Mouse (Mus musculus): Measurements from ENCODE around the gene E130218I03Rik.

E130218I03Rik gene

GRCm38 (mm10) chr4:134243516-134244250, at the start of gene E130218I03Rik:
Gene E130218I03Rik, plus strand, starts transcription at chr4:134243662.
- DNase-seq (ENCODE audit: low read depth, low spot score) = no peak

- DNase-seq (ENCODE audit: low read depth, low spot score) = no peak
These were observed 44.1 kb upstream of the E130218I03Rik start for GRCm38 (mm10) chr4:134199371-134199770.

- no peak for DNase-seq (ENCODE audit: low read depth, low spot score)
These were observed 40.6 kb upstream of the E130218I03Rik start, which contains the start of gene Gm7534 for GRCm38 (mm10) chr4:134202904-134203303. Gene Gm7534, minus strand, starts transcription at chr4:134203004.

GRCm38 (mm10) chr4:134203340-134203896, 40.0 kb upstream of the E130218I03Rik start:
- DNase-seq (ENCODE audit: low read depth, low spot score) = no peak

GRCm38 (mm10) chr4:134206488-134207053, 36.9 kb upstream of the E130218I03Rik start:
- no peak for DNase-seq (ENCODE audit: low read depth, low spot score)

GRCm38 (mm10) chr4:134222793-134223600, 20.5 kb upstream of the E130218I03Rik start:
- no peak for DNase-seq (ENCODE audit: low read depth, low spot score)

GRCm38 (mm10) chr4:134227194-134227593, 16.3 kb upstream of the E130218I03Rik start, which contains the start of gene Catsper4:
Gene Catsper4, minus strand, starts transcription at chr4:134227383.
- DNase-seq (ENCODE audit: low read depth, low spot score) = no peak

GRCm38 (mm10) chr4:134230431-134230830, 13.0 kb upstream of the E130218I03Rik start:
- no peak for DNase-seq (ENCODE audit: low read depth, low spot score)

- no peak for DNase-seq (ENCODE audit: low read depth, low spot score)
These were observed 8.6 kb upstream of the E130218I03Rik start for GRCm38 (mm10) chr4:134234876-134235275.

- DNase-seq (ENCODE audit: low read depth, low spot score) = no peak
These were observed 5.7 kb upstream of the E130218I03Rik start for GRCm38 (mm10) chr4:134237582-134238278.

GRCm38 (mm10) chr4:134238279-134238651, 5.2 kb upstream of the E130218I03Rik start, which contains the start of gene Cnksr1:
Gene Cnksr1, minus strand, starts transcription at chr4:134238399.
- no peak for DNase-seq (ENCODE audit: low read depth, low spot score)

GRCm38 (mm10) chr4:134238686-134239085, 4.8 kb upstream of the E130218I03Rik start:
- no peak for DNase-seq (ENCODE audit: low read depth, low spot score)

GRCm38 (mm10) chr4:134245148-134245843, 1.8 kb downstream of the E130218I03Rik start, which contains the start of gene Zfp593:
Gene Zfp593, minus strand, starts transcription at chr4:134245592.
- peak; percentile 94 for DNase-seq (ENCODE audit: low read depth, low spot score)

GRCm38 (mm10) chr4:134246256-134246655, 2.8 kb downstream of the E130218I03Rik start:
- no peak for DNase-seq (ENCODE audit: low read depth, low spot score)

- DNase-seq (ENCODE audit: low read depth, low spot score) = no peak
These were observed 3.3 kb downstream of the E130218I03Rik start, which contains the start of gene Gm30191 for GRCm38 (mm10) chr4:134246719-134247258. Gene Gm30191, plus strand, starts transcription at chr4:134246935.

- peak; percentile 67 for DNase-seq (ENCODE audit: low read depth, low spot score)
These were observed 6.2 kb downstream of the E130218I03Rik start for GRCm38 (mm10) chr4:134249651-134250050.

GRCm38 (mm10) chr4:134250116-134250929, 6.9 kb downstream of the E130218I03Rik start:
- no peak for DNase-seq (ENCODE audit: low read depth, low spot score)

GRCm38 (mm10) chr4:134250930-134251240, 7.4 kb downstream of the E130218I03Rik start:
- no peak for DNase-seq (ENCODE audit: low read depth, low spot score)

Data from forelimb bud, embryonic 11.5 days (tissue).